Mouse (Mus musculus) liver, embryonic 14.5 days (tissue): Measurements from ENCODE around the gene Syt8.

ENCODE experiments used
- CTCF ChIP-seq: IDR thresholded peaks from 2 replicates; pipeline ENCODE4 v1.5.1; 2016; ENCODE audit warnings: antibody characterized with exemption, low read depth, control low read depth
- EP300 ChIP-seq: IDR thresholded peaks from 2 replicates; pipeline ENCODE4 v1.6.1; 2016; ENCODE audit warnings: antibody characterized with exemption, low read depth

DNA sequence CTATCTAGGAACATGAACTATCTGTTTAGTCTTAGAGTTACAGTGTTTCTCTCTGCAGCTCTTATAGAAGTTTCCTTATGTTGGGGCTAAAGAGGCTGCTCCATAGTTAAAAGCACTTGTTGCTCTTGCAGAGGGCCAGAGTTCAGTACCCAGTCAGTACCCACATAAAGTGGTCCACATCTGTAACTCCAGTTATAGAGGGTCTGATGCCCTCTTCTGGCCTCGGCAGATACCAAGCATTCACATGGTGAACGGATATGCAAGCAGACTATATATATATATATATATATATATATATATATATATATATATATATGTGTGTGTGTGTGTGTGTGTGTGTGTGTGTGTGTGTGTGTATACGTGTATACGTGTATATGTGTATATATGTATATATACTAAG is 26.7 kb upstream of the Syt8 start:
- TF ChIP-seq CTCF, result peak; percentile 22; the same call in 1 of the 2 replicates
- TF ChIP-seq EP300, result no peak
